Mouse (Mus musculus) ES-Bruce4 (cell line): ENCODE results near the gene Cntnap2. TPM values are rescaled to one million over a fixed set of nuclear protein-coding genes. Genes with fewer than 3 reads are reported as not detected.
"Not testable (repeated sequence)": the region's sequence is repeated elsewhere in the genome, so short reads cannot be mapped to it uniquely, and the experiment has no call there.

Experiments
- H3K27ac ChIP-seq: 2 replicates; pipeline ENCODE4 v1.5.1; 2012; ENCODE audit warnings: low read length, inconsistent platforms; ENCODE audit not compliant: insufficient read depth
- H3K27me3 ChIP-seq: 2 replicates; pipeline ENCODE4 v1.6.1; 2012; ENCODE audit warnings: mild to moderate bottlenecking, low read length, inconsistent platforms; ENCODE audit not compliant: control insufficient read depth, poor library complexity, insufficient read depth, severe bottlenecking
- H3K36me3 ChIP-seq: 2 replicates; pipeline ENCODE4 v1.6.1; 2012; ENCODE audit warnings: inconsistent platforms, mild to moderate bottlenecking, low read length, moderate library complexity; ENCODE audit not compliant: control insufficient read depth, poor library complexity, insufficient read depth, severe bottlenecking
- H3K4me1 ChIP-seq: one replicate; pipeline ENCODE4 v1.8.1; 2011; ENCODE audit warnings: low read length; ENCODE audit not compliant: control insufficient read depth, insufficient read depth
- H3K4me3 ChIP-seq: 2 replicates; pipeline ENCODE4 v1.5.1; 2011; ENCODE audit warnings: low read depth, mild to moderate bottlenecking, low read length
- H3K9ac ChIP-seq: 2 replicates; pipeline ENCODE4 v1.6.1; 2012; ENCODE audit warnings: low read depth, mild to moderate bottlenecking, inconsistent platforms; ENCODE audit not compliant: poor library complexity, severe bottlenecking
- H3K9me3 ChIP-seq: replicated peaks from 2 replicates; pipeline ENCODE4 v1.6.1; 2012; ENCODE audit warnings: mild to moderate bottlenecking, low read length, inconsistent platforms; ENCODE audit not compliant: control insufficient read depth, poor library complexity, insufficient read depth, severe bottlenecking
- CTCF ChIP-seq: IDR thresholded peaks from one replicate; pipeline ENCODE4 v1.8.1; 2011; ENCODE audit warnings: low read depth, low read length
- EP300 ChIP-seq: IDR thresholded peaks from 2 replicates; pipeline ENCODE4 v1.6.1; 2011; ENCODE audit warnings: low read depth, low read length; ENCODE audit not compliant: insufficient read depth
- POLR2A ChIP-seq: IDR thresholded peaks from one replicate; pipeline ENCODE4 v1.8.1; 2011; ENCODE audit warnings: low read length; ENCODE audit not compliant: insufficient read depth
- polyA plus RNA-seq: library from polyadenylated mRNA; stranded (reverse); fragments of >200 nt; gene quantifications from 2 replicates; pipeline ENCODE4 v1.2.4, GENCODE M21; 2011; ENCODE audit warnings: low read depth; ENCODE audit not compliant: missing spikeins, insufficient read depth, insufficient read length

The Cntnap2 gene
- polyA plus RNA-seq, 1 experiment = 4.8 TPM

DNA sequence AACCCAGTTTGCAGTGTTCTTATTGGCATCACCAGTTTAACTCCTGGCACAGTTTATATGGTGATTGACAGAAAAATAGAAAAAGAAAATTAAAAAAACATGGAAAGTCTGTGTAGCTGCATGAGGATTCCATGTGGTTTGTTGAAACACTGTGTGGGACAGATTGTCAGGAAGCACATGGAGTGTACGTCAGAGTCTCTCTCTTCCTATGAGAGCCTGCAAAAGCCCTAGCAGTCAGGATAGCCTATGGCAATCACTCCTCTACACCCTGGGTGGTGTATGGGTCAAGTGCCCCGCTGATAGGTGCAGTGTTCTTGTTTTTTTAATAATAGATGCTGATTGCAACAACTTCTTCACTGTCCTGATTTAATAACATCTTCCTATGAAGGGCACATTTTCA, 2123.1 kb downstream of the Cntnap2 start:
- Histone ChIP-seq H3K4me1 (no peaks in the 10 kb centered on the region), H3K36me3 (no peaks in the 10 kb centered on the region), H3K9me3 (no peaks in the 10 kb centered on the region), H3K27ac (peak overlapping the region; percentile 70), H3K27me3 (no peaks in the 10 kb centered on the region), H3K9ac (no peak overlapping the region), H3K4me3 (no peak overlapping the region)
- TF ChIP-seq CTCF (no peak), POLR2A (no peak), EP300 (no peak)

DNA sequence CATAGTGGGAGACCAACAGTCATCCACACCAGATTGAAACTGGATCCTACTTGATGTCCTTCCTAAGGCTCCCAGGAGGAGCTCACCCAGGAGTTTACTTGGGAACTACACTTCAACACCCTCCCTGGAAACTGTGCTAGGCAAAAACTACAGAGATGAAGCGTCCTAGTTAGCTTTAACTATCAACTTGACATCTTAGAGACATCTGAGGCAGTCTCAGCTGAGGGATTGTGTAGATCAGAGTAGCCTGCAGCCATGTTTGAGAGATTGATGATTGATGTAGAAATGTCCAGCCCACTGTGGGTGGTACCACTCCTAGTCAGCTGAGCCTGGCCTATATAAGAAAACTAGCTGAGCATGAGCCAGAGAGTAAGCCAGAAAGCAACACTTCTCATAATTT, 2123.6 kb downstream of the Cntnap2 start:
- Histone ChIP-seq H3K27ac (peak overlapping the region; percentile 70), H3K9me3 (no peaks in the 10 kb centered on the region), H3K27me3 (no peaks in the 10 kb centered on the region), H3K4me1 (no peaks in the 10 kb centered on the region), H3K36me3 (no peaks in the 10 kb centered on the region), H3K4me3 (no peak overlapping the region), H3K9ac (no peak overlapping the region)
- no peak for TF ChIP-seq POLR2A
- TF ChIP-seq EP300 = no peak
- TF ChIP-seq CTCF = no peak

DNA sequence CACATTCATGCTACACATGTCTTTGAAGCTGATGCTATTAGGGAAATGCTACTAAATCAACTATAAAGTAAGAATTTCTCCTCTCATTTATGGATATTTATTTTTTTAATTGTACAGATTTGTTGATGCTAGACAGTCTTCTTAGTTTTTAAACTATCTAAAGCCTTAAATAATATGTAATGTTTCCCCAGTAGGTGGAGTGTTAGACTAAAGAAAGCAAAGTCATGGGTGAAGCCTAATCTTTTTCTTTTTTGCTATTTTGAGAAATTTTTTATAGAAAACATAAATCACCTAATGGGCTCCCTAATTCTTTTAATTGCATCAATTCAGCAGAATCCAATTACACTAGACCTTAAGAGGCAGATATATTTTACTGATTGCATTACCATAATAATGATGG, 2124.7 kb downstream of the Cntnap2 start:
- not testable (repeated sequence) for H3K4me1 ChIP-seq, H3K9me3 ChIP-seq, H3K27me3 ChIP-seq, H3K4me3 ChIP-seq, H3K9ac ChIP-seq, H3K36me3 ChIP-seq, H3K27ac ChIP-seq

DNA sequence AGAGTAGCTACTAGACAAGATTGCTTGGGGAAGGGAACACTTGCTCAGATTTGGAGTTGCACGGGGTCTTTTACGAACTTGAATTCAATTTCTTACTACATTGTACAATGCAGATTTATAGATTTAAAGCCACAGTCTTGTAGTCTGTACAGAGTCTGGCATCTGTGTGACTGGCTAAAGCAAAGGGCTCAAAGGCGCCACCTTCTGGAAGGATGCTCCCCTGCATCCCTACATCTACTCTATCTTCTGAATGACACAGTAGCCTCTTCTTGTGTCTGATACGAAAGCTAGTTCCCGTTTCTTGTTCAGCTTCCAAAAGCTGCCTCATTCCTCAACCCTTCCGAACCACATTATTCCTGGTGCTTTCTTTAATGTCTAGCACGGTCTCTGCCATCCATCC, 2129.0 kb downstream of the Cntnap2 start:
- Histone ChIP-seq H3K4me3 (peak overlapping the region; percentile 25), H3K9me3 (no peaks in the 10 kb centered on the region), H3K27ac (peak overlapping the region; percentile 80), H3K27me3 (no peaks in the 10 kb centered on the region), H3K9ac (peak overlapping the region; percentile 60), H3K36me3 (no peaks in the 10 kb centered on the region), H3K4me1 (no peaks in the 10 kb centered on the region)
- TF ChIP-seq POLR2A (no peak), CTCF (peak; percentile 57)

DNA sequence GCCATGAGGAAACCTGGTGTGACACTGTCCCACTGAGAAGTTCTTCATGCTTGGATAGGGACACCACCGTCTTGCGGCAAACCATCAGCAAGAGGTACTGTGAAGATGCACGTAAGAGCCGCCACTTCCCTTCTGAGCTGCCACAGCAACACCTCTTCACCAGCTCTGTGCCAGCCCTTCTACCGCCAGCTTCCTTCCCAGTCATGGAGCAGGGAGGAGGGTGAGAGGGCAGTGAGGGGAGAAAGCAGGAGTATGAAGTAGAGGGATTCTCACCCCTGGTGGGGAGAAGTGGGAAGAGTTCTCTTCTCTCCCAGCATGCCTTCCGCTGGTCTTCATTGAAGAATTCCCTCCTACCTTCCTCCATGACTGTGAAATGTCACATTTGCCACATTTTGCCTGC, 2129.4 kb downstream of the Cntnap2 start:
- H3K9me3 ChIP-seq, H3K4me1 ChIP-seq, H3K27me3 ChIP-seq, H3K36me3 ChIP-seq: not testable (repeated sequence)
- H3K27ac ChIP-seq = peak overlapping the region; percentile 80
- peak overlapping the region; percentile 60 for H3K9ac ChIP-seq
- peak overlapping the region; percentile 25 for H3K4me3 ChIP-seq

DNA sequence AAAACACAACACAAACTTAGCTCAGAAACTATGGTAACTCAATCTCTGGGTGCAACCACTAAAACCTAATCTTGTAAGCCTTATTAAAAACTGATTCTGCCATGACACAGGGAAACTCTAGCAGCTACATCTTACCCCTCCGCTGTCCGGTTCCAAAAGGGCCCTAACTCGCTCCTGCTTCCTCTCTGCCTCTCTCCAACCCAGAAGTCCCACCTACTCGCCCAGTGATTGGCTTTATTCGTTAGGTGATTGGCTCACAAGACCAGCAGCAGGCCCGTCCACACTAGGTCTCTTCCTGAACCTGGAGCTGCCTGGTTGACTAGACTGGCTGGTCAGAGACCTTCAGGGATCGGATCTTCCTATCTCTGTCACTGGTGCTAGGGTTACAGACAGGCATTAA, 2131.1 kb downstream of the Cntnap2 start:
- H3K36me3 ChIP-seq = no peaks in the 10 kb centered on the region
- TF ChIP-seq POLR2A = peak; percentile 73
- no peak for TF ChIP-seq EP300
- TF ChIP-seq CTCF = no peak
- peak overlapping the region; percentile 64 for H3K9ac ChIP-seq
- H3K4me3 ChIP-seq = peak overlapping the region; percentile 91
- no peaks in the 10 kb centered on the region for H3K4me1 ChIP-seq
- H3K27ac ChIP-seq = peak overlapping the region; percentile 62
- no peaks in the 10 kb centered on the region for H3K9me3 ChIP-seq
- no peaks in the 10 kb centered on the region for H3K27me3 ChIP-seq

DNA sequence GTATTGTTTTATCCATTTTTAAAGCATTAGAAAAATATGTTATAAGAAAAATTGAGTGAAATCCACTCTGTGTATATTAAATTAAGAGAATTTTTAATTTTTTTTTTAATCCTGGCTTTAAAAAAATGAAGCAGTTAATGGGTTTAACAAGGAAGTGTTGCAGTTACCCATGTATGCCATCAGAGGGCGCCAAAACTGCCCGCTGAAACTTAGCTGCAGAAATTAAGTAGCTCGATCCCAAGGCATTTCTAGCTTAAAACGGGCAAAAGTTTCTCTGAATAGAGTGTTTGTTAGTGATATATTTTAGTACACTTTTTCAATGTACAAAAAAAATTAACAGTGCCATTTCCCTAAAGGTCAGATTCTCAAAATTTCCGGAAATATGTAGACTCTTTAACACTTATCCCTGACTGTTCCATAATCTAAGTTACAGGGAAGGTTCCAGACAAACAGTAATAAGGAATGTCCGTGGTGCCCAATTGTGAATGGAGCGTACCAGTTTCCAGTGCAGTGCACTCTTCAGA, 2132.2 kb downstream of the Cntnap2 start:
- Histone ChIP-seq H3K27ac (no peak overlapping the region), H3K9me3 (no peaks in the 10 kb centered on the region), H3K4me3 (peak overlapping the region; percentile 50), H3K9ac (peak overlapping the region; percentile 77), H3K4me1 (no peaks in the 10 kb centered on the region), H3K36me3 (no peaks in the 10 kb centered on the region), H3K27me3 (no peaks in the 10 kb centered on the region)
- TF ChIP-seq EP300 = no peak
